Mouse (Mus musculus): ENCODE results near the gene Gm9611.
"Not testable (repeated sequence)": the region's sequence is repeated elsewhere in the genome, so short reads cannot be mapped to it uniquely, and the experiment has no call there.

Gm9611 gene

GRCm38 (mm10) chr14:42297258-42297657 lies at the start of gene Gm9611:
TSS of gene Gm9611 (minus strand) at chr14:42297358.
- not testable (repeated sequence) for DNase-seq

DNA sequence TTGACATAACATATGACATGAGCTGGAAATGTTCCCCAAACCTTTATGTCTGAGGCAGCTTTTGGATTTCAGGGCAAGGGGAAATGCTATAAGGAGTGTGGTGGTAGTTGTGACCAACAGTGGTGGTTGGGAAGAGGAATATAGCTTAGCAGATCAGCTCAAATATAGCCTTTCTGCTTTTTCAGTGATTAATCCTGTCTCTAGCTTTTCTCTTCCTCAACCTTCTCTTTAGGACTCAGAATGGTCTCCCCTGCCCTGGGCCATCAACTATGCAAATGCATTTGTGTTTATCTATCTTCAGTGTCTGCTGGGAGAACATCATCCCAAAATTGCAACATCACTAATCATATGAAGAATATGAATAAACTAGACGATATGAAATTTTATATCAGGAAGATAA lies 12.8 kb upstream of the Gm9611 start, which contains the start of gene Gm7995:
TSS of gene Gm7995 (plus strand) at position 301 of the 400 bp plus-strand sequence.
- not testable (repeated sequence) for DNase-seq

GRCm38 (mm10) chr14:42259948-42260347 lies 37.2 kb downstream of the Gm9611 start, which contains the start of gene Gm17026:
TSS of gene Gm17026 (minus strand) at chr14:42260048.
- DNase-seq, result not testable (repeated sequence)

All from thymus, postnatal 4 days (tissue).